Mouse (Mus musculus) limb, embryonic 12.5 days (tissue): ENCODE measurements around the gene Npm1. TPM values are rescaled to one million over a fixed set of nuclear protein-coding genes. Genes with fewer than 3 reads are reported as not detected.
A peak's percentile ranks its signal among the peaks of the same experiment; 100 is the strongest.

ENCODE experiments used
- ATAC-seq: fragments of 200-750 bp; cut with Nextera tagmentation; 2 replicates; pipeline ENCODE4 v1.8.0; 2017; ENCODE audit warnings: low read depth, moderate TSS enrichment; ENCODE audit not compliant: insufficient number of reproducible peaks, insufficient read depth, low FRiP score, low TSS enrichment
- H3K27ac ChIP-seq: fragments of 300-500 bp; sonication (generic); 2 replicates; pipeline ENCODE4 v1.5.1; 2016; ENCODE audit warnings: mild to moderate bottlenecking, moderate library complexity
- H3K27me3 ChIP-seq: fragments of 300-500 bp; sonication (generic); 2 replicates; pipeline ENCODE4 v1.6.1; 2016; ENCODE audit warnings: mild to moderate bottlenecking, moderate library complexity
- H3K36me3 ChIP-seq: fragments of 300-500 bp; sonication (generic); 2 replicates; pipeline ENCODE4 v1.6.1; 2016; ENCODE audit warnings: mild to moderate bottlenecking, moderate library complexity
- H3K4me1 ChIP-seq: fragments of 300-500 bp; sonication (generic); replicated peaks from 2 replicates; pipeline ENCODE4 v1.6.1; 2016
- H3K4me2 ChIP-seq: fragments of 300-500 bp; sonication (generic); 2 replicates; pipeline ENCODE4 v1.6.1; 2016; ENCODE audit warnings: mild to moderate bottlenecking, moderate library complexity
- H3K4me3 ChIP-seq: fragments of 300-500 bp; sonication (generic); replicated peaks from 2 replicates; pipeline ENCODE4 v1.5.1; 2016; ENCODE audit warnings: mild to moderate bottlenecking
- H3K9ac ChIP-seq: fragments of 300-500 bp; sonication (generic); replicated peaks from 2 replicates; pipeline ENCODE4 v1.6.1; 2016; ENCODE audit warnings: mild to moderate bottlenecking, moderate library complexity
- H3K9me3 ChIP-seq: fragments of 300-500 bp; sonication (generic); 2 replicates; pipeline ENCODE4 v1.6.1; 2016; ENCODE audit warnings: mild to moderate bottlenecking, moderate library complexity
- WGBS: fragments of 180-500 bp; shearing (Covaris S2); methylation state at CpG from one replicate; pipeline ENCODE4 v1.1.7; 2016; 5-methylcytosine and 5-hydroxymethylcytosine counted together
- polyA plus RNA-seq: library from polyadenylated mRNA; unstranded; fragments of >200 nt; fragmentation: Nextera tagmentation; extraction: Ambion mirVana; gene quantifications from 2 replicates; pipeline ENCODE4 v1.2.1, GENCODE M21; 2016

Npm1 gene
- polyA plus RNA-seq, 1 experiment from 2014 or later, result 1,112 TPM

DNA sequence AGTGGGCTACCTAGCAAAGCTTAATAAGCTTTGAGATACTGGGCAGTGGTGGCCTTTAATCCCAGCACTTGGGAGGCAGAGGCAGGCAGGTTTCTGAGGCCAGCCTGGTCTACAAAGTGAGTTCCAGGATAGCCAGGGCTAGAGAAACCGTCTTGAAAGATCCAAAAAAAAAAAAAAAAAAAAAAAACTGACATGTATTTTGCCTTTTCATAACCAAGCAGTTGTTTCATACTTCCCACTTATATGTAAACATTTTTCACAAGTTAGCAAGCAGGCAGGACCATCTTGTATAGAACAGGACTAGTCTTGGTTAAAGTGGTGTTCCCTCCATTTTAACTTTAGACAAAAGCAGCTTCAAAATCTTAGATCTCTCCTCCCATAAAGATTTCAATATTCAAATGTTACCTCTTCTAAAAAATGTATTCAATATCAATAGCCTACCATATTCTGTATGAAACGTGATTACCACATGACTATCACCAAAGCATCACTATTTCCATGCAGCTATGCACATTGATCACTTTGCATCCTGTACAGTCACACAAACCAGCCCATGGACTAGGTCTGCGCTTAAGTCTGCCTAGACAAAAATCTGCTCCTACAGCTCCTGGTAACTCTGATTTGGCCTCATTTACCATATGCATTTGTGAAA lies 11.8 kb downstream of the Npm1 start:
- no peak overlapping the region for H3K4me3 ChIP-seq
- no peak overlapping the region for H3K27ac ChIP-seq
- no peak for ATAC-seq
- H3K27me3 ChIP-seq, result peaks cover 15% of the 10 kb centered on the region
- H3K4me2 ChIP-seq, result no peak overlapping the region
- peaks cover 66% of the 10 kb centered on the region for H3K36me3 ChIP-seq
- no peaks in the 10 kb centered on the region for H3K9me3 ChIP-seq
- WGBS, result 76% methylated on average over 3 of the region's 3 CpGs
- H3K4me1 ChIP-seq, result peaks cover 20% of the 10 kb centered on the region
- no peak overlapping the region for H3K9ac ChIP-seq

GRCm38 (mm10) chr11:33150364-33150763 lies 12.6 kb downstream of the Npm1 start:
- ATAC-seq, result no peak
- H3K4me2 ChIP-seq, result no peak overlapping the region
- H3K9me3 ChIP-seq, result no peaks in the 10 kb centered on the region
- H3K27me3 ChIP-seq, result peaks cover 24% of the 10 kb centered on the region
- H3K27ac ChIP-seq, result no peak overlapping the region
- H3K9ac ChIP-seq, result no peak overlapping the region
- peaks cover 27% of the 10 kb centered on the region for H3K4me1 ChIP-seq
- H3K36me3 ChIP-seq, result peaks cover 59% of the 10 kb centered on the region
- no peak overlapping the region for H3K4me3 ChIP-seq

DNA sequence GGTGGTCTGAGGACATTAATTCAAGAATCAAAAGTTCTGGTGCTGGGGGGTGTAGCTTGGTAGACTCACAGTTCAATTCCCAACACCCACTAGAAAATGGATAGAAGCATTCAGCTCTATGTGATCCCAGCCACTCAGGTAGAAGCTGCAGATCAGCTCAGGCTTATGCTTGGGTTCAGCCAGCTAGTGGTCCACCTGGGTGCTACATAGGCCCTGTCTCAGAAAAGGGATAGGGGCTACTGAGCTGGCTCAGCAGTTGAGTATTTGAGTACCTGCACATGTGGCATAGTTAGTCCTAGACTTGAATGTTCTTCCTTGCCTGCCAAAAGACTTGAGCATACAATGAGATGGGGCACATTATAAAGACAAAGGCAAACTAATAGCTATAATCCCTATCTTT lies 13.6 kb downstream of the Npm1 start:
- Histone ChIP-seq H3K9me3 (no peaks in the 10 kb centered on the region), H3K4me1 (peaks cover 36% of the 10 kb centered on the region), H3K4me3 (no peak overlapping the region), H3K27me3 (peaks cover 32% of the 10 kb centered on the region), H3K36me3 (peaks cover 50% of the 10 kb centered on the region), H3K9ac (no peak overlapping the region), H3K27ac (no peak overlapping the region), H3K4me2 (no peak overlapping the region)
- no peak for ATAC-seq

- H3K36me3 ChIP-seq, result peaks cover 46% of the 10 kb centered on the region
- 21% methylated on average over 3 of the region's 3 CpGs for WGBS
- H3K9me3 ChIP-seq, result no peaks in the 10 kb centered on the region
- ATAC-seq, result no peak
- peaks cover 36% of the 10 kb centered on the region for H3K27me3 ChIP-seq
- H3K27ac ChIP-seq, result no peak overlapping the region
- peaks cover 40% of the 10 kb centered on the region for H3K4me1 ChIP-seq
- no peak overlapping the region for H3K4me3 ChIP-seq
- H3K9ac ChIP-seq, result no peak overlapping the region
- H3K4me2 ChIP-seq, result no peak overlapping the region
Observed at GRCm38 (mm10) chr11:33149088-33149436, 13.9 kb downstream of the Npm1 start.

DNA sequence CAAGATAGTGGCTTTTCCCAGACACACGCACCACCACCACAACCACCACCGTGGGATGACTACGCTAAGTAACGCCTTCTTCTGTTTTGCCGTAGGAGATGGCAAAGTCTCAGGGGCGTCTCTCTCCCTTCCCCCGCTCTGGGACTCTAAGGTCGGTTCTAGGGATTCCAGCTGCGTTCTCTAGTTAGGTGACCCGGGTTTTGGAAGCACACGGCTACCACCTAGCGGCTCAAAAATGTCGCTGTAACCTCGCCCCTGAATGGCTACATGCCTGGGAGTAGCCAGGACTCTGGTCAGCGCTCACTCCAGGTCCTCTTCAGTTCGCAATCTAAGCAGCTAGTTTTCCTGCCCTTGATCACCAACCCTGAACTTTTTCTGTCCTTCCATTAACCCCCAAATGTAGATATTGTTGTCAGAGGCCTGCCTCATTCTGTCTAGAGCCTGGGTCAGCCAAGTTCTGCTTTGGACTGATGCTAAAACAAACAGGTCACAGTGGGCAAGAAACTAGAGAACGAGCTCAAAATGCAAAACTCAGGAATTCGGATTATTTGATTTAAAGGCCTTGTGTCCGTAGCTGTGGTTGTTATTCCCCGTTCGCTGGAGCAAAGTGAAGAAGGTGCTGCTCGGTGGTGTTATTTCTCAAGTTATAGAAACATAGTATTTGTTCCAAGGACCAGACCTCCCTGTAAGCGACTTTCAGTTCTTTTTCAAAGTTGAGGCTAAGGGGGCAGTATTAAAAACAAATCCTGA lies 14.5 kb downstream of the Npm1 start:
- Histone ChIP-seq H3K4me3 (peak overlapping the region; percentile 67), H3K27ac (peak overlapping the region; percentile 79; the same call in 1 of the 2 replicates), H3K36me3 (peaks cover 40% of the 10 kb centered on the region), H3K4me1 (peaks cover 45% of the 10 kb centered on the region), H3K27me3 (peaks cover 42% of the 10 kb centered on the region), H3K9me3 (no peaks in the 10 kb centered on the region), H3K9ac (no peak overlapping the region), H3K4me2 (peak overlapping the region; percentile 92)
- 5% methylated on average over 23 of the region's 23 CpGs for WGBS
- ATAC-seq, result peak; percentile 65

GRCm38 (mm10) chr11:33147572-33148337 lies 15.3 kb downstream of the Npm1 start:
- ATAC-seq, result peak; percentile 49
- peaks cover 33% of the 10 kb centered on the region for H3K36me3 ChIP-seq
- H3K4me3 ChIP-seq, result peak overlapping the region; percentile 67
- H3K9ac ChIP-seq, result peak overlapping the region; percentile 69
- peak overlapping the region; percentile 92 for H3K4me2 ChIP-seq
- H3K27me3 ChIP-seq, result peaks cover 49% of the 10 kb centered on the region
- peak overlapping the region; percentile 79 for H3K27ac ChIP-seq
- no peaks in the 10 kb centered on the region for H3K9me3 ChIP-seq
- under 1% methylated on average over 78 of the region's 85 CpGs for WGBS
- peaks cover 49% of the 10 kb centered on the region for H3K4me1 ChIP-seq

DNA sequence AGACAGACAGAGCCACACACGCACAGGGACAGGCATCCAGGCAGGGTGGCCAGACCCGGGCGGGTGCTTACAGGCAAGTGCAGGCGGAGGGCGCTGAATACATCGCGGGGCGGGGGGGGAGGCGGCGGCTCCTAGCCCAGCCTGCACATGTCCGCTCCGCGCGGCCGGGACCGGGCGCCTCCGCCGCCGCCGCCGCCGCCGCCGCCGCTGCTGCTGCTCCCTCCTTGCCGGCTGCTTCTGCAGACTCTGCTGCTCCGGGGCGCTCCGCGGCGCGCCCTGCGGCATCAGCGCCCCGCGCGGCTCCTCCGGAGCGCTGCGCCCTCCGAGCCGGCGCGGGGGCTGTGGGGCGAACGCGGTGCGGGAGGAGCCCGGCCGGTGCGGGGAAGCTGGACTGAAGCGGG lies 15.8 kb downstream of the Npm1 start, which contains the start of gene Fgf18:
Fgf18 (minus strand) TSS at position 230 of the 401 bp plus-strand sequence.
- WGBS, result under 1% methylated on average over 52 of the region's 53 CpGs
- Histone ChIP-seq H3K27me3 (peaks cover 52% of the 10 kb centered on the region), H3K4me1 (peaks cover 52% of the 10 kb centered on the region), H3K9me3 (no peaks in the 10 kb centered on the region), H3K4me3 (peak within 1 kb of the TSS; percentile 67), H3K36me3 (peaks cover 28% of the 10 kb centered on the region), H3K27ac (peak within 1 kb of the TSS; percentile 79), H3K9ac (peak within 1 kb of the TSS; percentile 69), H3K4me2 (peak within 1 kb of the TSS; percentile 92)
- peak; percentile 2; the same call in 1 of the 2 replicates for ATAC-seq

DNA sequence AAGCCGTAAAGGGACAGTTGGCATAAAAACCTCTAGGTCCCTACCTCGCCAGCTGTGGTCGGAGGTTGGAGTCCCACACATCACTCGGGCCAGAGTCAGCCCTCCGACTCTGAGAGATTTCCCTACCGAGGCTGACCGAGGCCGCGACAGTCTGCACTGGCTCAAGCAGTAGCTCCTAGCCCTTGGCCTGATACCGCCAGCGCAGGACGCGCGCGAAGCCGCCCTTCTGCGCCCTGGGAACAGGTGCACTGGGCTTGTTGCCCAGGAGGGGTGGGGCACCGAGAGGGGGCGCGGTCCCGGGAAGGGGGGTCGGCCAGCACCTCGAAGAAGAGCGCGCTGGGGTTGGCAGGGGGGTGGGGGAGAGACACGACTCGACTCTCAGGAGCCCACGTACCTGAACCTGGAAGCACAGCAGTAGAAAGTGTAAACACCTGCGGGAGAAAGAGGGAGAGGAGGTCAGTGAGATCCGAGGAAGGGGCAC lies 16.3 kb downstream of the Npm1 start:
- 2% methylated on average over 30 of the region's 30 CpGs for WGBS
- Histone ChIP-seq H3K9ac (peak overlapping the region; percentile 69), H3K27ac (peak overlapping the region; percentile 79; the same call in 1 of the 2 replicates), H3K27me3 (peaks cover 52% of the 10 kb centered on the region), H3K4me1 (peaks cover 52% of the 10 kb centered on the region), H3K9me3 (no peaks in the 10 kb centered on the region), H3K4me2 (peak overlapping the region; percentile 92), H3K4me3 (peak overlapping the region; percentile 67), H3K36me3 (peaks cover 23% of the 10 kb centered on the region)
- ATAC-seq, result no peak

DNA sequence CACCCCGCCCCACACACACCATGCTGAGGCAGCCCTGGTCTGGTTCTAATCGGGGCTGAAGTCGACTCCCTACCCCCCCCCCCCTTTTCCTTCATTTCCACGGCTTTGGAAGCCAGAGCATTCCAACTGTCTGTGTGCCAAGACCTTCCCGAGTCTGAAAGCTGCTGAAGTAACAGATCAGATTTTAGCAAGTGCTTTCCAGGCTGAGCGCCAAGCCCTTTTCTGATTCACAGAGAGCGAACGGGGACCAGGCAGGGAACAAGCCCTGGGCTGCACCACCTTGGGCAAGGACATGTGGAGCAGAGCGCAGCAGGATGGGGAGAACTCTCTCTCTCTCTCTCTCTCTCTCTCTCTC lies 16.9 kb downstream of the Npm1 start:
- H3K4me3 ChIP-seq, result peak overlapping the region; percentile 67
- peaks cover 18% of the 10 kb centered on the region for H3K36me3 ChIP-seq
- ATAC-seq, result 0 out of 2 replicates have a peak, but pooled peaks have one; percentile 3
- 5% methylated on average over 8 of the region's 9 CpGs for WGBS
- H3K27me3 ChIP-seq, result peaks cover 52% of the 10 kb centered on the region
- H3K9ac ChIP-seq, result peak overlapping the region; percentile 69; the same call in 1 of the 2 replicates
- peaks cover 52% of the 10 kb centered on the region for H3K4me1 ChIP-seq
- H3K4me2 ChIP-seq, result peak overlapping the region; percentile 92
- 0 out of 2 replicates have a peak overlapping the region, but pooled peaks have one; percentile 29 for H3K27ac ChIP-seq
- H3K9me3 ChIP-seq, result no peaks in the 10 kb centered on the region

- Histone ChIP-seq H3K4me2 (peak overlapping the region; percentile 92), H3K4me1 (peaks cover 52% of the 10 kb centered on the region), H3K36me3 (peaks cover 11% of the 10 kb centered on the region), H3K9me3 (no peaks in the 10 kb centered on the region), H3K4me3 (peak overlapping the region; percentile 67), H3K27me3 (peaks cover 52% of the 10 kb centered on the region), H3K9ac (0 out of 2 replicates have a peak overlapping the region, but pooled peaks have one; percentile 18), H3K27ac (0 out of 2 replicates have a peak overlapping the region, but pooled peaks have one; percentile 23)
- WGBS, result 16% methylated on average over 7 of the region's 7 CpGs
- no peak for ATAC-seq
Observed at GRCm38 (mm10) chr11:33145201-33146142, 17.5 kb downstream of the Npm1 start.
